Mouse (Mus musculus) heart, adult 18-20 months (tissue): ENCODE data around the gene Sell. TPM values are rescaled to one million over a fixed set of nuclear protein-coding genes. Genes with fewer than 3 reads are reported as not detected.

Experiments used
- DNase-seq, 2 experiments: peaks; one replicate each; pipeline ENCODE4 v3.0.0; 2021 to 2022; ENCODE audit warnings: mixed read lengths in 1 of 2
- total RNA-seq, 2 experiments: library from RNA; stranded (reverse); gene quantifications; 2 replicates each; pipeline ENCODE4 v1.2.3; 2021

Sell gene
- total RNA-seq, 2 experiments from 2014 or later, result 0.65 to 9.8 TPM

GRCm38 (mm10) chr1:164074606-164075140 is 12.9 kb downstream of the Sell start:
- no peak for DNase-seq

- DNase-seq, result no peak
These were observed 13.6 kb downstream of the Sell start for GRCm38 (mm10) chr1:164075416-164075815.

DNA sequence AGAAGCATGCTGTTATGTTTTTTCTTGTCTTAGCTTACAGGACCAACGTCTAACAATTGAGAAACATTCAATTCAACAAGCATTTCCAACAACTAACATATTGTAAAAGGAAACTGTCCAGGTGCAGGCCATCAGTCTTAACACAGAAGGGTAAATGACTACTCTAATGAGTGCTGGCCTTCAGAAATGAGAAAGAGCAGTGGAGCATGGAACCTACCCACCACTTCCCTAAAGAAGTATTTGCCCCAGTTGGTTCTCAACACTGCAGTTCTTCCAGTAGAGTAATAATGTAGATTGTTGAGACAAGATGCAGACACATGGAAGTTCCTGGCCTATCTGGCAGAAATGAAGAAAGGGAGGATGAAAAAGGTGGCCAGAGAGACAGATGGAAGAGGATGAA is 14.7 kb downstream of the Sell start:
- no peak for DNase-seq

DNA sequence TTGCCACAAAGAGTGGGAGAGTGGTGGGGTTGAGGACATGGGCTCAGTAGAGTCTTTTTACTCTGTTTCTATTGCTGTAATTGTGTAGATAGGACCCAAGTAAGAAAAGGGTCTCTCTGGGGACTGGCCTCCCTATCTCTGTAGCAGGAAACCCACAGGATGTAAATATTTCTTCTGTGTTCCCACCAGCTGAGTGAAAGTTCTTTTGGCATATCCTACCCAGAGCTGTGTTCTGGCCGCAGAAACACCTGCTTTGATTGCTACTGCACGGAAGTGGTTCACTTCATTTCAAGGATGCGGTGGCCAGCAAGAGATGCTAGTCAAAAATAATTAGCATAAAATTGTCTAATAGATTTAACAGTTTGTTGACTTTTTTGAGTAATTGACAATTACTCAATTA is 15.2 kb downstream of the Sell start:
- DNase-seq, result no peak

DNA sequence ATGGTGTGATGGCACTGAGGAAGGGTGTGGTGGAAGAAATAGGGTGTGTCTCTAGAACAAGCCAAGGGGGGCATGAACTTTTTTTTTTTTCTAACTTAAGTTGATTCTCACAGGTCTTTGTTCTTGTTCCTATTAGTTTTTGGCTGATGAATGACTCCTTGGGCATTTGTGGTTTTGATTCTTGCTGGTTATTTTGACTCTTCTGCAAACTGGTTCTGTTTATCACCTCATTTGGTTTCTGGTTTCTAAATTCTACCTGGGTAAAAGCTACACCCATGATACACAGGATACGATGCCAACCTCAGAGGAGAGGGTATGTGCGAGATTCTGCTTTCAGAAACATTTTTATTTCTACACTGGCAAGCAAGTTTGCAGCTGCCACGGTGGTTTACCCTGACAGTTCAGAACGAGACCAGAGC is 16.6 kb downstream of the Sell start:
- peak in 1 of 2 experiments; percentile 14 for DNase-seq

- no peak for DNase-seq
These were observed 17.3 kb downstream of the Sell start for GRCm38 (mm10) chr1:164079091-164079490.

GRCm38 (mm10) chr1:164083046-164083445 is 21.3 kb downstream of the Sell start:
- no peak for DNase-seq

GRCm38 (mm10) chr1:164086797-164087196 is 25.0 kb downstream of the Sell start:
- no peak for DNase-seq

DNA sequence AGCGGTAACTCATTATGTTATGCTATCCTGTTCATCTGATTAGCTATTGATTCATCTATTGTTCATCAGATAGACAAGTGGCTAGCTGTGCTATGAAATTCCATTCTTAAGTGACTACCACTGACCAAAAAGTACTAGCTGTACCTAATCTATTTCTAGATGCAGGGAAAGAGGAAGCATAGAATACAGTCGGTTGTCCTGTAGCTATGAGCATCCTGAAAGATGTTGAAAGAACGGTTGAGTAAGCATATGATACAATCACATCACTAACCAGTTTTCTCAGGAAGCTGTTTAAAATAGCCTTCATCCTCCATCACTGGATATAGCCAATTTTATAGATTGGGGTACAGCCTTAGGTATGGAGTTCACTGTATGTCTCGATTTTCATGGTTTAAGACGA is 26.1 kb downstream of the Sell start:
- no peak for DNase-seq

- peak in 1 of 2 experiments; percentile 39 for DNase-seq
These were observed 35.0 kb downstream of the Sell start for GRCm38 (mm10) chr1:164096780-164097179.

GRCm38 (mm10) chr1:164097911-164098310 is 36.1 kb downstream of the Sell start:
- DNase-seq, result no peak

- DNase-seq, result peak in 1 of 2 experiments; percentile 20
These were observed 36.6 kb downstream of the Sell start for GRCm38 (mm10) chr1:164098372-164098771.

DNA sequence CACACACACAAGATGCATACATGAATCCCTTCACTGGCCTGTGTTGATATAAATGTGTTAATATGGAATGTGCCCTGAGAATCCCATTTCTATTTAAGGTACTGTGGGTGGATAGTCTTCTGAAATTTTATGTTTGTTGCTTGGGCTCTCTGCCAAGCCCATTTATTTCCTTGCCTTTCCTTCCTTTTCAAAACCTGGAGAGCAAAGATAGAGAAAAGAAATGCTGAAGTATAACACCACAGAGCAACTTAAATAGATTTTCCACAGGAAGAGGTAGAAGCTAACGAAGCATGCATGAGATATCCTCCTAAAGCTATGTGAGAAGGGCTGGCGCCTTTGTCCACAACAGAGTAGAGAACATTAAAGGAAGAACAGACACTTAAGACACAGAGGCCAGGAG is 48.0 kb downstream of the Sell start:
- no peak for DNase-seq

GRCm38 (mm10) chr1:164110591-164111329 is 49.0 kb downstream of the Sell start:
- DNase-seq, result no peak

DNA sequence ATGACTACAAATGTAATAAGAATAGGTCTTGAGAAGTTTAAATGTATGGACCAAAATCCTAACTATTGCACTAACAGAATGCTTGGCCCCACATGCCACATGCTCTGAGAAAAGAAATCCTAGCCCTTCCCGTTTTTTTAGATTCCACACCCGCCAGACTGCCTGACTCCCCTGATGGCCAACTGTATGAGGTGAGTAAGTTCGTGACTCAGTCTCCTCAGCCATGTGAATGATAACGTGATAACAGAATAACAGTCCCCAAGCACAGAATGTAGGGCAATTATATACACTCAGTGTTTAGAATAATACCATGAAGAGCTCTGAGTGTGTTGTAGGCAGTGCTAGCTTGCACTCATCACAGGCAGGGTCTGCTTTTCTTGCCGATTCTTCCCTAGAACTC is 52.5 kb downstream of the Sell start:
- DNase-seq, result no peak

- no peak for DNase-seq
These were observed 53.2 kb downstream of the Sell start, which contains the start of gene Selp for GRCm38 (mm10) chr1:164114947-164115493. Selp (plus strand) TSS chr1:164115264.

GRCm38 (mm10) chr1:164115647-164116046 is 53.9 kb downstream of the Sell start:
- no peak for DNase-seq

DNA sequence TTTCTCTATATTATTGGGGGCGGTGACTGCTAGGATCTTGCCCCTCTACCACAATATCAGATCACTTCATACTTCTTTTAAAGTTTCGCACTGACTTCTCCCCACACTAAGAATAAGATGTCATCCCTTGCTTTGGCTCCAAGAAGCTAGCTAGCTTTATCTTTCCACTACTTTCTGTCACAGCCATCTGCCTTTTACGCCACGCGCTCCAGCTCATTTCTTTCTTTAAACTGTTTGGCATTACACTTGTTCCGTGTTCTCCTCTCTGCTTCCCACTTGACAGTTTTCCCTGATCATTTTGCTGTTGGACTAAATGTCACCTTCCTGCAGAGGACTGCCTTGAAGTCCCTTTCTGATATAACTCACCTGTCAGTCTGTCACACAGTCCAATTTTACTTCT is 56.1 kb downstream of the Sell start:
- DNase-seq, result no peak

GRCm38 (mm10) chr1:164119892-164120776 is 58.4 kb downstream of the Sell start:
- no peak for DNase-seq

- DNase-seq, result no peak
These were observed 59.0 kb downstream of the Sell start for GRCm38 (mm10) chr1:164120777-164121158.

DNA sequence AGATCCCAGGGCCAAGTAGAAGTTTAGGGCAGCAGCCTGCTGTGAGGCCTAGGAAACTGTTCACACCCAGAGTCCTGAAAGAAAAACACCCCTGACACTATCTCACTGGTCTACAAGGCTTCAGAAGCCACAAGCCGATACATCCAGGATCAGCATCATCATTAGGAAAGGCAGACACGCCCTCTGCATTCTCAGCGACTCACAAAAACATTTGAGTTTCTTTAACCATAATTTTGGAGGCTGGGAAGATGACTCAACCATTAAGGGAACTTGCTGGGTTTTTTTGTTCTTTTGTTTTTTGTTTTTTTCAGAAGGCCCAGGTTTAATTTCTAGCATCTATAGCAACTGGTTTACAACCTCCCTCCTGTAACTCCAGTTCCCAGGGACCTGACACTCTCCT is 62.1 kb downstream of the Sell start:
- DNase-seq, result no peak

- DNase-seq, result no peak
These were observed 68.2 kb downstream of the Sell start for GRCm38 (mm10) chr1:164130013-164130412.

- no peak for DNase-seq
These were observed 70.8 kb downstream of the Sell start for GRCm38 (mm10) chr1:164132609-164133008.
